ENCODE assay signal across 34 mouse cellular contexts in the genomic region with DNA sequence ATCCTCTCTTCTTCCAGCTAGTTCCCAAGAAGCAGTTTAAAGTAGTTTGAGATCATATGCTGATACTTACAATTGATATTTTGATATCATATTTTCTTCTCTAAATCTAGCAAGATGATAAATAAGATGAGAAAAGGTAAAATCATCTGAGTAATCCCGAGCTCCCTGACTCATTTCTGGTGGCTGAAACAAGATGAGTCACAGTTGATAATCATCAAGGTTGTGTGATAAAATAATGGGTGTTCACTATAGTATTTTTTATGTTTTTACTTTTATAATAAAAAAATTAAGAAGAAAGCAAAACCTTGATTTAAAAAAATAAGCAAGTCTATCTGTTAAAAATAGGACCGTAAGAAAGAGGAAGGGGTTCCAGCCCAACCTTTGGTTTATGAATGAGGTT.
"Had no signal": no experiment of that assay in that cellular context is flagged by ENCODE, and none has a peak within 500 bp of the region (broad histone marks: within the 10 kb centered on the region; RNA-seq: fewer than 3 reads in every experiment).

No protein-coding gene starts in this region.

- H3K9ac ChIP-seq: heart, embryonic 12.5 days; heart, embryonic 13.5 days; heart, embryonic 15.5 days; hindbrain, embryonic 12.5 days; hindbrain, embryonic 13.5 days; hindbrain, embryonic 14.5 days; hindbrain, embryonic 15.5 days; intestine, embryonic 15.5 days; kidney, embryonic 15.5 days had no signal

- DNase-seq: heart, postnatal 10 days; heart, postnatal 14 days; heart, postnatal 36 days; heart, postnatal 4 days; kidney, adult 11 months; kidney, adult 18-20 months; kidney, adult 8-10 months; kidney, adult 9 months; kidney, postnatal 10 days; kidney, postnatal 14 days; kidney, postnatal 25 days; kidney, postnatal 4 days; layer of hippocampus, adult 9-11 months; layer of hippocampus, postnatal 36 days had no signal

- H3K4me1 ChIP-seq: heart, embryonic 10.5 days; heart, embryonic 12.5 days; heart, embryonic 13.5 days; heart, embryonic 15.5 days; hindbrain, embryonic 10.5 days; hindbrain, embryonic 12.5 days; hindbrain, embryonic 13.5 days; hindbrain, embryonic 15.5 days; intestine, embryonic 15.5 days; kidney, embryonic 15.5 days had no signal

- H3K27me3 ChIP-seq: heart, embryonic 12.5 days; heart, embryonic 13.5 days; heart, embryonic 15.5 days; hindbrain, embryonic 12.5 days; hindbrain, embryonic 13.5 days; hindbrain, embryonic 15.5 days; intestine, embryonic 15.5 days; kidney, embryonic 15.5 days had no signal

- ATAC-seq: hindbrain, embryonic 16.5 days; hindbrain, postnatal 0 days; inflammation-experienced regulatory T-cells, adult 6 months; intestine, embryonic 15.5 days; intestine, embryonic 16.5 days; intestine, postnatal 0 days had no signal

- H3K9me3 ChIP-seq: heart, embryonic 10.5 days; heart, embryonic 12.5 days; heart, embryonic 13.5 days; heart, embryonic 15.5 days; hindbrain, embryonic 10.5 days; hindbrain, embryonic 12.5 days; hindbrain, embryonic 13.5 days; hindbrain, embryonic 15.5 days; intestine, embryonic 15.5 days; kidney, embryonic 15.5 days had no signal

- H3K4me3 ChIP-seq: heart, embryonic 10.5 days; heart, embryonic 12.5 days; heart, embryonic 13.5 days; heart, embryonic 15.5 days; hindbrain, embryonic 10.5 days; hindbrain, embryonic 12.5 days; hindbrain, embryonic 13.5 days; hindbrain, embryonic 15.5 days; intestine, embryonic 15.5 days; kidney, embryonic 15.5 days; layer of hippocampus, adult 2 months; left cerebral cortex, adult 2 months had no signal

- H3K27ac ChIP-seq: heart, embryonic 10.5 days; heart, embryonic 13.5 days; heart, embryonic 15.5 days; hindbrain, embryonic 10.5 days; hindbrain, embryonic 12.5 days; hindbrain, embryonic 13.5 days; hindbrain, embryonic 14.5 days; hindbrain, embryonic 15.5 days; hindbrain, postnatal 0 days; intestine, embryonic 15.5 days; kidney, embryonic 15.5 days; kidney, postnatal 0 days; layer of hippocampus, adult 2 months; left cerebral cortex, adult 2 months had no signal

- H3K4me2 ChIP-seq: heart, embryonic 11.5 days; heart, embryonic 12.5 days; heart, embryonic 13.5 days; heart, embryonic 15.5 days; hindbrain, embryonic 12.5 days; hindbrain, embryonic 13.5 days; hindbrain, embryonic 14.5 days; hindbrain, embryonic 15.5 days; intestine, embryonic 15.5 days; kidney, embryonic 15.5 days had no signal
